ENCODE assay signal across 30 mouse cellular contexts in the genomic region with DNA sequence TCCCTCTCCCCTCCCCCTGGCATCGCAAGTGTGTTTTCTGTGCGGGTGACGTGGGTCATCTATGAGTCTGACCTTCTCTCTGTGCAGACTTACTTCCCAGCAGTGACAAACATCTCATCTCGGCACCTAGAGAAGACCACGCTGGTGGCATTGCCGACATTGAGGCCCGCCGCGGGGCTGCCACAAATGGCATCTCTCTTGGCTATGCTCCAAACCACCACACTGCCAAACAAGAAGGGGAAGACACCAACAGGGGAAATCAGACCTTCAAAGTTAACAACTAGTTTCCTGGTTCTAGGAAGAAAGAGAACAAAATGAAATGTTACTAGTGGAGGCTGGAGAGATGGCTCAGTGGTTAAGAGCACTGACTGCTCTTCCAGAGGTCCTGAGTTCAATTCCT. TPM values are rescaled to one million over a fixed set of nuclear protein-coding genes. Genes with fewer than 3 reads are reported as not detected.
A peak's percentile ranks its signal among the peaks of the same experiment; 100 is the strongest.
DNase-seq lines count a peak whose midpoint lies in the region; ATAC-seq lines count a peak whose summit lies in the region.
"Had no signal": no experiment of that assay in that cellular context is flagged by ENCODE, and none has a peak within 500 bp of the region (broad histone marks: within the 10 kb centered on the region; RNA-seq: fewer than 3 reads in every experiment).

No protein-coding gene starts in this region.

- H3K9me3 ChIP-seq in heart, embryonic 10.5 days: no peaks in the 10 kb centered on the region
- no peaks in the 10 kb centered on the region for H3K9me3 ChIP-seq in kidney, embryonic 15.5 days (replicated peaks)
- H3K9me3 ChIP-seq: embryonic facial prominence, embryonic 12.5 days; embryonic facial prominence, embryonic 15.5 days; forebrain, embryonic 15.5 days; G1E; heart, embryonic 12.5 days; heart, embryonic 15.5 days; hindbrain, embryonic 10.5 days; hindbrain, embryonic 13.5 days had no signal

- H3K27me3 ChIP-seq in heart, embryonic 10.5 days (ENCODE audit: insufficient read depth, poor library complexity, severe bottlenecking): 0 out of 2 replicates have a peak, but pooled peaks cover 3% of the 10 kb centered on the region
- no peaks in the 10 kb centered on the region for H3K27me3 ChIP-seq in kidney, embryonic 15.5 days
- H3K27me3 ChIP-seq: embryonic facial prominence, embryonic 12.5 days; embryonic facial prominence, embryonic 15.5 days; forebrain, embryonic 15.5 days; heart, embryonic 12.5 days; heart, embryonic 15.5 days; hindbrain, embryonic 13.5 days; Patski had no signal

- peak; percentile 60 for ATAC-seq in common myeloid progenitor, adult 5-6 weeks (replicated peaks; ENCODE audit: low read depth, poor library complexity, severe bottlenecking)
- no peak for ATAC-seq in kidney, embryonic 15.5 days (replicated peaks; ENCODE audit: low FRiP score)
- ATAC-seq: forebrain, embryonic 15.5 days; hindbrain, embryonic 16.5 days; inflammation-experienced regulatory T-cells, adult 6 months; intestine, embryonic 16.5 days; Patski had no signal

- 89% methylated on average over 9 of the region's 9 CpGs for WGBS in heart, embryonic 10.5 days
- 84% methylated on average over 9 of the region's 9 CpGs for WGBS in kidney, embryonic 15.5 days

- no peak overlapping the region for H3K4me2 ChIP-seq in kidney, embryonic 15.5 days
- H3K4me2 ChIP-seq: embryonic facial prominence, embryonic 12.5 days; embryonic facial prominence, embryonic 15.5 days; forebrain, embryonic 15.5 days; heart, embryonic 12.5 days; heart, embryonic 15.5 days; hindbrain, embryonic 13.5 days had no signal

- no peak overlapping the region for H3K9ac ChIP-seq in kidney, embryonic 15.5 days
- H3K9ac ChIP-seq: embryonic facial prominence, embryonic 12.5 days; embryonic facial prominence, embryonic 15.5 days; forebrain, embryonic 15.5 days; heart, embryonic 12.5 days; heart, embryonic 15.5 days; hindbrain, embryonic 13.5 days had no signal

- no peak overlapping the region for H3K27ac ChIP-seq in heart, embryonic 10.5 days
- no peak overlapping the region for H3K27ac ChIP-seq in kidney, embryonic 15.5 days
- H3K27ac ChIP-seq: embryonic facial prominence, embryonic 12.5 days; embryonic facial prominence, embryonic 15.5 days; forebrain, embryonic 15.5 days; heart, embryonic 15.5 days; hindbrain, embryonic 10.5 days; hindbrain, embryonic 13.5 days had no signal

- no peak overlapping the region for H3K4me3 ChIP-seq in heart, embryonic 10.5 days
- H3K4me3 ChIP-seq in kidney, embryonic 15.5 days (replicated peaks): no peak overlapping the region
- H3K4me3 ChIP-seq: embryonic facial prominence, embryonic 12.5 days; embryonic facial prominence, embryonic 15.5 days; forebrain, embryonic 15.5 days; heart, embryonic 12.5 days; heart, embryonic 15.5 days; hindbrain, embryonic 10.5 days; hindbrain, embryonic 13.5 days had no signal

- peaks cover 5% of the 10 kb centered on the region for H3K4me1 ChIP-seq in heart, embryonic 10.5 days
- H3K4me1 ChIP-seq in kidney, embryonic 15.5 days: peaks cover 10% of the 10 kb centered on the region; the same call in 1 of the 2 replicates
- H3K4me1 ChIP-seq: forebrain, embryonic 15.5 days; hindbrain, embryonic 10.5 days; hindbrain, embryonic 13.5 days had no signal

- H3K36me3 ChIP-seq in heart, embryonic 10.5 days: no peaks in the 10 kb centered on the region
- H3K36me3 ChIP-seq in kidney, embryonic 15.5 days: no peaks in the 10 kb centered on the region
- H3K36me3 ChIP-seq: embryonic facial prominence, embryonic 12.5 days; embryonic facial prominence, embryonic 15.5 days; forebrain, embryonic 15.5 days; G1E; heart, embryonic 12.5 days; heart, embryonic 15.5 days; hindbrain, embryonic 10.5 days; hindbrain, embryonic 13.5 days had no signal

- peak; percentile 56 for DNase-seq in heart, adult 11 months
- no peak for DNase-seq in heart, embryonic 10.5 days (ENCODE audit: low spot score)
- DNase-seq in 416B (ENCODE audit: low read depth): peak; percentile 61
- DNase-seq in CD4-positive helper T cell, adult 2 months (ENCODE audit: low read depth, low spot score): peak; percentile 34
- no peak for DNase-seq in spleen, postnatal 4 days (ENCODE audit: low spot score in 2 of 2)
- DNase-seq: adrenal gland, adult 2 months; adrenal gland, postnatal 14 days; cerebellum, adult 11-12 months; cerebellum, adult 8-10 months; gastrocnemius, postnatal 10 days; gastrocnemius, postnatal 36 days; heart, postnatal 10 days; heart, postnatal 36 days; kidney, adult 18-20 months had no signal

RNA-seq across cellular contexts. Expression of a gene that starts 16.0 kb away (rescaled TPM):
- 0.35 and 0.48 TPM in 2 replicates for polyA plus RNA-seq in heart, embryonic 10.5 days (2016; fragmentation: Nextera tagmentation; extraction: Ambion mirVana)
- total RNA-seq in common myeloid progenitor, adult 5-6 weeks (2017): not detected in 2 replicates
- polyA plus RNA-seq in kidney, embryonic 15.5 days (2015; fragmentation: Nextera tagmentation; extraction: Ambion mirVana): 1.2 and 1.5 TPM in 2 replicates
- total RNA-seq: adrenal gland, adult 2 months; adrenal gland, postnatal 14 days; CH12.LX; G1E; granulocyte monocyte progenitor cell, adult 5-6 weeks; heart, postnatal 10 days; heart, postnatal 36 days had no signal
- polyA plus RNA-seq: adrenal gland, adult 2 months; G1E; inflammation-experienced regulatory T-cells, adult 6 months had no signal

RNA-seq across cellular contexts. Expression of a gene that starts 16.5 kb away (rescaled TPM):
- polyA plus RNA-seq in heart, embryonic 10.5 days (2016; fragmentation: Nextera tagmentation; extraction: Ambion mirVana): 53.3 and 57.1 TPM in 2 replicates
- total RNA-seq in common myeloid progenitor, adult 5-6 weeks (2017): 19.6 and 20.5 TPM in 2 replicates
- 51.1 and 52.4 TPM in 2 replicates for polyA plus RNA-seq in kidney, embryonic 15.5 days (2015; fragmentation: Nextera tagmentation; extraction: Ambion mirVana)

RNA-seq across cellular contexts. Expression of a gene that starts 27.5 kb away (rescaled TPM):
- 0.24 and 0.36 TPM in 2 replicates for polyA plus RNA-seq in heart, embryonic 10.5 days (2016; fragmentation: Nextera tagmentation; extraction: Ambion mirVana)
- not detected in 2 replicates for total RNA-seq in common myeloid progenitor, adult 5-6 weeks (2017)
- 2.0 and 2.6 TPM in 2 replicates for polyA plus RNA-seq in kidney, embryonic 15.5 days (2015; fragmentation: Nextera tagmentation; extraction: Ambion mirVana)
- total RNA-seq: CH12.LX; granulocyte monocyte progenitor cell, adult 5-6 weeks had no signal
- polyA plus RNA-seq: G1E; inflammation-experienced regulatory T-cells, adult 6 months had no signal

Comparison
In these comparisons a context has a peak if more than half of its experiments do, and no peak if none do; other contexts are left out.
1. DNase-seq: peak in heart, adult 11 months (single experiment), 416B (single experiment) and CD4-positive helper T cell, adult 2 months (single experiment); none in heart, embryonic 10.5 days (single experiment) and spleen, postnatal 4 days (0 of 2).